Mouse (Mus musculus) adrenal gland, adult 18-20 months (tissue): ENCODE data around the gene Grin2a. TPM values are rescaled to one million over a fixed set of nuclear protein-coding genes. Genes with fewer than 3 reads are reported as not detected.

ENCODE experiments used
- DNase-seq, 2 experiments: peaks; one replicate each; pipeline ENCODE4 v3.0.0; 2021 to 2022; ENCODE audit warnings: low spot score in 2 of 2
- total RNA-seq, 2 experiments: library from RNA; stranded (reverse); gene quantifications; 1 replicate in 1 of 2; 2 replicates in 1 of 2; pipeline ENCODE4 v1.2.3; 2021

Gene Grin2a
- total RNA-seq, 2 experiments from 2014 or later = 0.32 to 2.2 TPM

GRCm38 (mm10) chr16:9756849-9757248 lies 238.5 kb downstream of the Grin2a start:
- DNase-seq = no peak

GRCm38 (mm10) chr16:9754061-9754460 lies 241.3 kb downstream of the Grin2a start:
- no peak for DNase-seq

- no peak for DNase-seq
Observed at GRCm38 (mm10) chr16:9753045-9753444, 242.3 kb downstream of the Grin2a start.

- no peak for DNase-seq
Observed at GRCm38 (mm10) chr16:9752600-9752999, 242.8 kb downstream of the Grin2a start.

- DNase-seq = no peak
Observed at GRCm38 (mm10) chr16:9751045-9751569, 244.3 kb downstream of the Grin2a start.

- DNase-seq = no peak
Observed at GRCm38 (mm10) chr16:9749661-9750060, 245.7 kb downstream of the Grin2a start.

- no peak for DNase-seq
Observed at GRCm38 (mm10) chr16:9742443-9742842, 252.9 kb downstream of the Grin2a start.

GRCm38 (mm10) chr16:9738679-9739078 lies 256.7 kb downstream of the Grin2a start:
- DNase-seq = no peak

- DNase-seq = peak in 1 of 2 experiments; percentile 10
Observed at GRCm38 (mm10) chr16:9737131-9737530, 258.2 kb downstream of the Grin2a start.

GRCm38 (mm10) chr16:9735365-9736080 lies 259.8 kb downstream of the Grin2a start:
- no peak for DNase-seq

GRCm38 (mm10) chr16:9727603-9728002 lies 267.8 kb downstream of the Grin2a start:
- no peak for DNase-seq

GRCm38 (mm10) chr16:9725578-9726113 lies 269.7 kb downstream of the Grin2a start:
- no peak for DNase-seq

GRCm38 (mm10) chr16:9711398-9711797 lies 284.0 kb downstream of the Grin2a start:
- no peak for DNase-seq

- no peak for DNase-seq
Observed at GRCm38 (mm10) chr16:9709921-9710320, 285.4 kb downstream of the Grin2a start.

- no peak for DNase-seq
Observed at GRCm38 (mm10) chr16:9697141-9697540, 298.2 kb downstream of the Grin2a start.

GRCm38 (mm10) chr16:9694081-9694480 lies 301.3 kb downstream of the Grin2a start:
- DNase-seq = no peak

GRCm38 (mm10) chr16:9688523-9689140 lies 306.7 kb downstream of the Grin2a start:
- DNase-seq = no peak

GRCm38 (mm10) chr16:9680572-9680971 lies 314.8 kb downstream of the Grin2a start:
- no peak for DNase-seq

- DNase-seq = no peak
Observed at GRCm38 (mm10) chr16:9679994-9680393, 315.4 kb downstream of the Grin2a start.

- no peak for DNase-seq
Observed at GRCm38 (mm10) chr16:9678750-9679149, 316.6 kb downstream of the Grin2a start.

GRCm38 (mm10) chr16:9672390-9672789 lies 323.0 kb downstream of the Grin2a start:
- no peak for DNase-seq

GRCm38 (mm10) chr16:9671222-9671621 lies 324.1 kb downstream of the Grin2a start:
- no peak for DNase-seq
